In the genomic region with DNA sequence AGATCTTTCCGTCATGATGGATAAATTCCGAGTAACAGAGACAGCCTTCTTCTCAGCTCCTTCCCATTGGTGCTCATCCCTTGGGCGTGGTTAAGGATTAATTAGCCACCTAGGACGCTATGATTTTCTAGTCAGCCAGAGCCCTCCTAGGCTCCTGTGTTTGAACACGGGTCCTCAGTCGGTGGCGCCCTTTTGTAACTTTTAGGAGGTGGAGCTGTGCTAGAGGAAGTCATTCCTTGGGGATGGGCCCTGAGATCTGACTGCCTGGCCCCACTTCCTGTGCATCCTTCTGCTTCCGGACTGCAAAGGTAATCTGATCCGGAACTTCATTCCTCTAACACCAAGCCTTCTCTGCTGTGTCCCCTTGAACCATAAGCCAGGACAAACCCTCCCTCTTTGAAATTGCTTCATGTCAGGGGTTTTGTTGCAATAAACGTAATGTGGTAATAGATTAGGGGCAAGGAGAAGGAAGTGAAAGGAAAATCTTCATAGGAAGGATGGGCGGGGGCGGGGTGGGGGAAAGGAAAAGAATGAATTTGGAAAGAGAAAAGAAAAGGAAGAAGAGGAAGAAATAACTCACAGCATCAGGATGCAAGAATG, we compare ENCODE assay signal across 26 mouse cellular contexts. TPM values are rescaled to one million over a fixed set of nuclear protein-coding genes. Genes with fewer than 3 reads are reported as not detected.
"Had no signal": no experiment of that assay in that cellular context is flagged by ENCODE, and none has a peak within 500 bp of the region (broad histone marks: within the 10 kb centered on the region; RNA-seq: fewer than 3 reads in every experiment).

No protein-coding gene starts in this region.

- H3K27ac ChIP-seq: kidney, postnatal 0 days; layer of hippocampus, adult 2 months; liver, embryonic 13.5 days; stomach, postnatal 0 days had no signal

- H3K4me1 ChIP-seq: liver, embryonic 13.5 days had no signal

- H3K27me3 ChIP-seq: liver, embryonic 13.5 days had no signal

- DNase-seq: kidney, adult 2 months; kidney, postnatal 25 days; layer of hippocampus, adult 9-11 months; liver, embryonic 13.5 days; lung, adult 2 months; lung, postnatal 14 days; lung, postnatal 4 days; midbrain, embryonic 14.5 days; right cerebral cortex, postnatal 4 days; thymus, adult 18-20 months; thymus, postnatal 14 days; thymus, postnatal 4 days had no signal

- ATAC-seq: intestine, postnatal 0 days had no signal

- H3K36me3 ChIP-seq: liver, embryonic 13.5 days had no signal

- H3K4me3 ChIP-seq: layer of hippocampus, adult 2 months; liver, embryonic 13.5 days had no signal

- H3K9me3 ChIP-seq: liver, embryonic 13.5 days had no signal

RNA-seq across cellular contexts. Expression of a gene that starts 13.5 kb away (rescaled TPM):
- total RNA-seq: layer of hippocampus, adult 2 months; layer of hippocampus, postnatal 25 days; left cerebral cortex, adult 18-20 months; left cerebral cortex, postnatal 36 days; midbrain, postnatal 0 days had no signal
- polyA plus RNA-seq: limb, embryonic 11.5 days; lung, adult 2 months; lung, embryonic 16.5 days; midbrain, embryonic 11.5 days; midbrain, embryonic 14.5 days; midbrain, postnatal 0 days; neural tube, embryonic 11.5 days; neural tube, embryonic 14.5 days; stomach, embryonic 14.5 days had no signal
